Mouse (Mus musculus) urinary bladder, postnatal 25 days (tissue): ENCODE data around the gene Tet1.
"Not testable (repeated sequence)": the region's sequence is repeated elsewhere in the genome, so short reads cannot be mapped to it uniquely, and the experiment has no call there.

Source experiments
- DNase-seq: peaks from one replicate; pipeline ENCODE4 v3.0.0; 2022; ENCODE audit warnings: low spot score

The Tet1 gene

GRCm38 (mm10) chr10:62908896-62909295, at the start of gene Tet1:
Gene Tet1 (minus strand): TSS chr10:62908996.
- DNase-seq: not testable (repeated sequence)

- DNase-seq: no peak
These were observed 39.8 kb upstream of the Tet1 start for GRCm38 (mm10) chr10:62948551-62948950.

- DNase-seq: peak; percentile 57
These were observed 38.1 kb upstream of the Tet1 start, which contains the start of gene Dna2 for GRCm38 (mm10) chr10:62946738-62947471. Gene Dna2 (plus strand): TSS chr10:62947026.

- no peak for DNase-seq
These were observed 36.3 kb upstream of the Tet1 start for GRCm38 (mm10) chr10:62944975-62945580.

GRCm38 (mm10) chr10:62932381-62932780, 23.6 kb upstream of the Tet1 start:
- no peak for DNase-seq

- no peak for DNase-seq
These were observed 15.4 kb upstream of the Tet1 start for GRCm38 (mm10) chr10:62924096-62924635.

GRCm38 (mm10) chr10:62920766-62921156, 12.0 kb upstream of the Tet1 start:
- DNase-seq: no peak

- DNase-seq: peak; percentile 92
These were observed 11.3 kb upstream of the Tet1 start, which contains the start of gene Slc25a16 for GRCm38 (mm10) chr10:62919925-62920765. Gene Slc25a16 (plus strand): TSS chr10:62920633.

- DNase-seq: no peak
These were observed 10.2 kb upstream of the Tet1 start for GRCm38 (mm10) chr10:62918985-62919384.

- no peak for DNase-seq
These were observed 2.3 kb upstream of the Tet1 start for GRCm38 (mm10) chr10:62911120-62911519.

GRCm38 (mm10) chr10:62906336-62906735, 2.5 kb downstream of the Tet1 start:
- no peak for DNase-seq

- DNase-seq: no peak
These were observed 6.0 kb downstream of the Tet1 start for GRCm38 (mm10) chr10:62902829-62903228.

- DNase-seq: no peak
These were observed 7.0 kb downstream of the Tet1 start for GRCm38 (mm10) chr10:62901826-62902225.

GRCm38 (mm10) chr10:62900144-62900543, 8.7 kb downstream of the Tet1 start:
- DNase-seq: no peak

- DNase-seq: no peak
These were observed 10.7 kb downstream of the Tet1 start for GRCm38 (mm10) chr10:62898061-62898460.

- DNase-seq: no peak
These were observed 11.4 kb downstream of the Tet1 start for GRCm38 (mm10) chr10:62897437-62897836.

GRCm38 (mm10) chr10:62896774-62897173, 12.0 kb downstream of the Tet1 start:
- DNase-seq: no peak

- no peak for DNase-seq
These were observed 12.8 kb downstream of the Tet1 start for GRCm38 (mm10) chr10:62896035-62896434.

- no peak for DNase-seq
These were observed 13.4 kb downstream of the Tet1 start for GRCm38 (mm10) chr10:62895386-62895785.

- no peak for DNase-seq
These were observed 14.3 kb downstream of the Tet1 start for GRCm38 (mm10) chr10:62894447-62894846.

GRCm38 (mm10) chr10:62893356-62893884, 15.4 kb downstream of the Tet1 start:
- DNase-seq: no peak
